Mouse (Mus musculus): ENCODE data around the gene Dhrs3. TPM values are rescaled to one million over a fixed set of nuclear protein-coding genes. Genes with fewer than 3 reads are reported as not detected.

Gene Dhrs3
- 41.9 and 45.7 TPM in 2 replicates for polyA plus RNA-seq (2014; fragmentation: Nextera tagmentation; extraction: Ambion mirVana)

DNA sequence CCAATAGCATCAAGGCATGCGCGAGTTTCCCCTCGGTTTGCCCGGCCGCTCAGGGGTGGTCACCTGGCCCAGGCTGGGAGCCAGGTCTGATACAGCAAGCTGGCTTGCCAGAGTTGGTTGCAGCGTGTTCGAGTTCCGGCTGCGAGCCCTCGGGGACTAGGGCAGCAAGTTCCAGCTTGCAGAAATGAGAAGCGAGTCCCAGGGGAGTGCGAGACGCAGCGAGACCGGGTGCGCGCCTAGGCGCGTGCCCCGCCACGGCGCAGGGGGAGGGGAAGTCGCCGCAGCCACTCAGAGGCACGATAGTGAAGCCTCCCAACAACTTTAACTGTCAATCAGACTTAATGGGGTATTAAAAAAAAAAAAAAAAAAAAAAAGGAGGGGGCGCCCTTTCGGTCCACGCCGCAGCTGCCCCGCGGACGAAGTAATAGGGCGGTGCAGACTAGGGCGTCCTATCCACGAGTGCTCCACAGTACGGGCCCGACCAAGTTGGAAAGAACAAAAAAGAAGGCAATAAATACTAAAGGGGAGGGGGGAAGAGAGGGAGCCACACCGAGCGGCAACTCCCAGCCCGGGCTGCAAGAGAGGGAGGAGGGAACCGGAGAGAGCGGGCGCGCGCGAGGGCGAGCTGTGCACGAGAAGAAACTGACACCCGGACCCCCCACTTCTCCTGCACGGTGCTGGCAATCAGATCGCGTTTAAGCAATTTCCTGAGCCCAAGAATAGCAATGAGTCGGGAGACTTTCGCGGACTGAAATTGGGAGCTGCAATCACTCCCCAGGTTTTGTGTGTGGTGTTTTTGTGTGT lies at the start of gene Dhrs3:
Dhrs3 (plus strand) TSS at position 695 of the 804 bp plus-strand sequence.
- H3K27me3 ChIP-seq (ENCODE audit: control insufficient read depth, insufficient read depth, low read length), result no peaks in the 10 kb centered on the region
- peak within 1 kb of the TSS; percentile 63 for H3K9ac ChIP-seq (replicated peaks; ENCODE audit: low read length)
- H3K27ac ChIP-seq (replicated peaks; ENCODE audit: low read depth, low read length), result peak within 1 kb of the TSS; percentile 47
- no peaks in the 10 kb centered on the region for H3K36me3 ChIP-seq (replicated peaks; ENCODE audit: control insufficient read depth, insufficient read depth, low read depth, low read length)
- WGBS, result under 1% methylated on average over 54 of the region's 55 CpGs
- H3K4me3 ChIP-seq (ENCODE audit: low read depth, low read length), result peak within 1 kb of the TSS; percentile 57
- H3K4me2 ChIP-seq (ENCODE audit: low read depth, low read length), result peak within 1 kb of the TSS; percentile 88
- ATAC-seq (replicated peaks; ENCODE audit: insufficient number of reproducible peaks, low FRiP score, low TSS enrichment, low read depth) (peak; percentile 73), DNase-seq (ENCODE audit: low spot score) (peak; percentile 88)
- H3K9me3 ChIP-seq (replicated peaks; ENCODE audit: control insufficient read depth, low read length), result no peaks in the 10 kb centered on the region
- peaks cover 3% of the 10 kb centered on the region for H3K4me1 ChIP-seq (ENCODE audit: control insufficient read depth, insufficient read depth, low read length)

GRCm38 (mm10) chr4:144861756-144862505 lies 30.7 kb upstream of the Dhrs3 start:
- no peak overlapping the region for H3K9ac ChIP-seq (replicated peaks; ENCODE audit: low read length)
- H3K27ac ChIP-seq (replicated peaks; ENCODE audit: low read depth, low read length), result no peak overlapping the region
- no peak overlapping the region for H3K4me2 ChIP-seq (ENCODE audit: low read depth, low read length)
- H3K36me3 ChIP-seq (replicated peaks; ENCODE audit: control insufficient read depth, insufficient read depth, low read depth, low read length), result no peaks in the 10 kb centered on the region
- DNase-seq (ENCODE audit: low spot score), result peak; percentile 66
- ATAC-seq (replicated peaks; ENCODE audit: insufficient number of reproducible peaks, low FRiP score, low TSS enrichment, low read depth), result no peak
- no peaks in the 10 kb centered on the region for H3K4me1 ChIP-seq (ENCODE audit: control insufficient read depth, insufficient read depth, low read length)
- H3K9me3 ChIP-seq (replicated peaks; ENCODE audit: control insufficient read depth, low read length), result no peaks in the 10 kb centered on the region
- H3K27me3 ChIP-seq (ENCODE audit: control insufficient read depth, insufficient read depth, low read length), result no peaks in the 10 kb centered on the region; the same call in 1 of the 2 replicates
- H3K4me3 ChIP-seq (ENCODE audit: low read depth, low read length), result no peak overlapping the region
- WGBS, result 48% methylated on average over 3 of the region's 3 CpGs

GRCm38 (mm10) chr4:144867926-144868325 lies 24.7 kb upstream of the Dhrs3 start:
- WGBS, result 80% methylated on average over 5 of the region's 5 CpGs
- H3K4me3 ChIP-seq (ENCODE audit: low read depth, low read length), result no peak overlapping the region

DNA sequence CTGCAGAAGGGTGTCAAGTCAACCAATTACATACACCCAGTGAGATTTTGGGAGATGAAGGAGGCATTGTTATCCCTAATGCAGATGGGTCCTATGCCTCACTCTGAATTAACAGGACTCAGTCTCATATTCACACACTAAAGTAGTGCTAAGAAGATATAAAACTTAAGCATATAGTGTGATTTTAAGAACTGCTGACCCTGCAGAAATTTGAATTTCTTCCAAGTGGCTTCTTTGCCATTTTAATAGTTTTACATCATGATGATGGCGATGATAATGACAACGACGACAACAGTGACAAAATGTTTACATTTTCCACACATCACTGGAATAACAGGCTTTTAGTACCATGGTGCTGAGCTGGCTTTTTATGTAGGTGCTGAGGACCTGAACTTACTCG lies 24.0 kb upstream of the Dhrs3 start:
- ATAC-seq (replicated peaks; ENCODE audit: insufficient number of reproducible peaks, low FRiP score, low TSS enrichment, low read depth), result no peak
- Histone ChIP-seq H3K4me3 (ENCODE audit: low read depth, low read length) (no peak overlapping the region), H3K27me3 (ENCODE audit: control insufficient read depth, insufficient read depth, low read length) (no peaks in the 10 kb centered on the region), H3K36me3 (replicated peaks; ENCODE audit: control insufficient read depth, insufficient read depth, low read depth, low read length) (no peaks in the 10 kb centered on the region), H3K4me1 (ENCODE audit: control insufficient read depth, insufficient read depth, low read length) (no peaks in the 10 kb centered on the region), H3K9me3 (replicated peaks; ENCODE audit: control insufficient read depth, low read length) (no peaks in the 10 kb centered on the region), H3K27ac (replicated peaks; ENCODE audit: low read depth, low read length) (no peak overlapping the region), H3K4me2 (ENCODE audit: low read depth, low read length) (no peak overlapping the region), H3K9ac (replicated peaks; ENCODE audit: low read length) (no peak overlapping the region)
- DNase-seq (ENCODE audit: low spot score), result no peak
- whole genome bisulfite sequencing, result 80% methylated on average over 4 of the region's 4 CpGs

More at GRCm38 (mm10) chr4:144867926-144868325, 24.7 kb upstream of the Dhrs3 start:
- DNase-seq (ENCODE audit: low spot score), result no peak
- Histone ChIP-seq H3K9ac (replicated peaks; ENCODE audit: low read length) (no peak overlapping the region), H3K4me2 (ENCODE audit: low read depth, low read length) (no peak overlapping the region), H3K9me3 (replicated peaks; ENCODE audit: control insufficient read depth, low read length) (no peaks in the 10 kb centered on the region), H3K27me3 (ENCODE audit: control insufficient read depth, insufficient read depth, low read length) (no peaks in the 10 kb centered on the region; the same call in 1 of the 2 replicates), H3K4me1 (ENCODE audit: control insufficient read depth, insufficient read depth, low read length) (no peaks in the 10 kb centered on the region), H3K27ac (replicated peaks; ENCODE audit: low read depth, low read length) (no peak overlapping the region), H3K36me3 (replicated peaks; ENCODE audit: control insufficient read depth, insufficient read depth, low read depth, low read length) (no peaks in the 10 kb centered on the region)
- ATAC-seq (replicated peaks; ENCODE audit: insufficient number of reproducible peaks, low FRiP score, low TSS enrichment, low read depth), result no peak

GRCm38 (mm10) chr4:144872905-144873304 lies 19.7 kb upstream of the Dhrs3 start:
- DNase-seq (ENCODE audit: low spot score) (peak; percentile 55), ATAC-seq (replicated peaks; ENCODE audit: insufficient number of reproducible peaks, low FRiP score, low TSS enrichment, low read depth) (no peak)
- Histone ChIP-seq H3K27ac (replicated peaks; ENCODE audit: low read depth, low read length) (no peak overlapping the region), H3K27me3 (ENCODE audit: control insufficient read depth, insufficient read depth, low read length) (no peaks in the 10 kb centered on the region), H3K4me3 (ENCODE audit: low read depth, low read length) (no peak overlapping the region), H3K9me3 (replicated peaks; ENCODE audit: control insufficient read depth, low read length) (no peaks in the 10 kb centered on the region), H3K36me3 (replicated peaks; ENCODE audit: control insufficient read depth, insufficient read depth, low read depth, low read length) (no peaks in the 10 kb centered on the region), H3K4me2 (ENCODE audit: low read depth, low read length) (no peak overlapping the region), H3K4me1 (ENCODE audit: control insufficient read depth, insufficient read depth, low read length) (no peaks in the 10 kb centered on the region), H3K9ac (replicated peaks; ENCODE audit: low read length) (no peak overlapping the region)
- 37% methylated on average over 6 of the region's 6 CpGs for WGBS

- Histone ChIP-seq H3K9me3 (replicated peaks; ENCODE audit: control insufficient read depth, low read length) (no peaks in the 10 kb centered on the region), H3K4me1 (ENCODE audit: control insufficient read depth, insufficient read depth, low read length) (no peaks in the 10 kb centered on the region), H3K27me3 (ENCODE audit: control insufficient read depth, insufficient read depth, low read length) (no peaks in the 10 kb centered on the region), H3K4me2 (ENCODE audit: low read depth, low read length) (no peak overlapping the region), H3K4me3 (ENCODE audit: low read depth, low read length) (no peak overlapping the region), H3K36me3 (replicated peaks; ENCODE audit: control insufficient read depth, insufficient read depth, low read depth, low read length) (no peaks in the 10 kb centered on the region), H3K9ac (replicated peaks; ENCODE audit: low read length) (no peak overlapping the region), H3K27ac (replicated peaks; ENCODE audit: low read depth, low read length) (no peak overlapping the region)
- ATAC-seq (replicated peaks; ENCODE audit: insufficient number of reproducible peaks, low FRiP score, low TSS enrichment, low read depth) (no peak), DNase-seq (ENCODE audit: low spot score) (no peak)
- WGBS, result 85% methylated on average over 2 of the region's 2 CpGs
These were observed 17.0 kb upstream of the Dhrs3 start for GRCm38 (mm10) chr4:144875576-144876093.

DNA sequence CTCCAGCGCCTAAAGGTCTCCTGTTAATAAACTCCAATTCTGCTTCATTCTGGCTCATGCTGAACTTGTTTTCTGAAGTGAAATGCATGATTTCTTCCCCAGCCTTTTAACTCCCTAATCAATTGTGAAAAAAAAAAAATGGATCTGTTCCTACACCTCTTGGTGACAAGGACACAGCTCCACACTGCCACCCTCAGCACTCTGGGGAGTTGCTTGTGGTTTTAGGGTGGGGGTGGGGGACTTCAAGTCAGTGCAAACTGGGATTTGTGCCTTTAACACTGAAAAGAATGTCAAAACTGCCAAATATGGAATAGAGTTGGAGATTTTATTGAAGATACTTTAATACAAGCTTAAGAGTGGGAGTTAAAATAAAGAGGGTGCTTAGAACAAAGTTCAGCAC lies 13.1 kb upstream of the Dhrs3 start:
- H3K27ac ChIP-seq (replicated peaks; ENCODE audit: low read depth, low read length), result no peak overlapping the region
- no peaks in the 10 kb centered on the region for H3K4me1 ChIP-seq (ENCODE audit: control insufficient read depth, insufficient read depth, low read length)
- H3K36me3 ChIP-seq (replicated peaks; ENCODE audit: control insufficient read depth, insufficient read depth, low read depth, low read length), result no peaks in the 10 kb centered on the region
- no peaks in the 10 kb centered on the region for H3K9me3 ChIP-seq (replicated peaks; ENCODE audit: control insufficient read depth, low read length)
- DNase-seq (ENCODE audit: low spot score) (no peak), ATAC-seq (replicated peaks; ENCODE audit: insufficient number of reproducible peaks, low FRiP score, low TSS enrichment, low read depth) (no peak)
- no peak overlapping the region for H3K4me3 ChIP-seq (ENCODE audit: low read depth, low read length)
- no peaks in the 10 kb centered on the region for H3K27me3 ChIP-seq (ENCODE audit: control insufficient read depth, insufficient read depth, low read length)
- H3K4me2 ChIP-seq (ENCODE audit: low read depth, low read length), result no peak overlapping the region
- 46% methylated on average over 1 of the region's 1 CpGs for WGBS
- H3K9ac ChIP-seq (replicated peaks; ENCODE audit: low read length), result no peak overlapping the region

- Histone ChIP-seq H3K36me3 (replicated peaks; ENCODE audit: control insufficient read depth, insufficient read depth, low read depth, low read length) (no peaks in the 10 kb centered on the region), H3K27ac (replicated peaks; ENCODE audit: low read depth, low read length) (no peak overlapping the region), H3K9ac (replicated peaks; ENCODE audit: low read length) (no peak overlapping the region), H3K27me3 (ENCODE audit: control insufficient read depth, insufficient read depth, low read length) (no peaks in the 10 kb centered on the region), H3K4me3 (ENCODE audit: low read depth, low read length) (no peak overlapping the region), H3K4me1 (ENCODE audit: control insufficient read depth, insufficient read depth, low read length) (no peaks in the 10 kb centered on the region), H3K4me2 (ENCODE audit: low read depth, low read length) (no peak overlapping the region), H3K9me3 (replicated peaks; ENCODE audit: control insufficient read depth, low read length) (no peaks in the 10 kb centered on the region)
- DNase-seq (ENCODE audit: low spot score), result no peak
- 67% methylated on average over 2 of the region's 2 CpGs for WGBS
- ATAC-seq (replicated peaks; ENCODE audit: insufficient number of reproducible peaks, low FRiP score, low TSS enrichment, low read depth), result no peak
These were observed 11.3 kb upstream of the Dhrs3 start for GRCm38 (mm10) chr4:144881376-144881775.

Measured in embryonic facial prominence, embryonic 11.5 days (tissue).